Mouse (Mus musculus) hindbrain, embryonic 12.5 days (tissue): Measurements from ENCODE around the gene Gm39566. TPM values are rescaled to one million over a fixed set of nuclear protein-coding genes. Genes with fewer than 3 reads are reported as not detected.
"Not testable (repeated sequence)": the region's sequence is repeated elsewhere in the genome, so short reads cannot be mapped to it uniquely, and the experiment has no call there.

Source experiments
- ATAC-seq: fragments of 200-750 bp; cut with Nextera tagmentation; 2 replicates; pipeline ENCODE4 v1.8.0; 2017; ENCODE audit warnings: moderate TSS enrichment; ENCODE audit not compliant: low FRiP score
- H3K27ac ChIP-seq: fragments of 300-500 bp; sonication (generic); 2 replicates; pipeline ENCODE4 v1.5.1; 2016; ENCODE audit warnings: mild to moderate bottlenecking
- H3K27me3 ChIP-seq: fragments of 300-500 bp; sonication (generic); 2 replicates; pipeline ENCODE4 v1.6.1; 2016; ENCODE audit warnings: mild to moderate bottlenecking
- H3K36me3 ChIP-seq: fragments of 300-500 bp; sonication (generic); 2 replicates; pipeline ENCODE4 v1.6.1; 2016; ENCODE audit warnings: mild to moderate bottlenecking
- H3K4me1 ChIP-seq: fragments of 300-500 bp; sonication (generic); 2 replicates; pipeline ENCODE4 v1.6.1; 2016
- H3K4me2 ChIP-seq: fragments of 300-500 bp; sonication (generic); replicated peaks from 2 replicates; pipeline ENCODE4 v1.6.1; 2016; ENCODE audit warnings: mild to moderate bottlenecking
- H3K4me3 ChIP-seq: fragments of 300-500 bp; sonication (generic); 2 replicates; pipeline ENCODE4 v1.5.1; 2016; ENCODE audit warnings: mild to moderate bottlenecking
- H3K9ac ChIP-seq: fragments of 300-500 bp; sonication (generic); 2 replicates; pipeline ENCODE4 v1.6.1; 2016; ENCODE audit warnings: mild to moderate bottlenecking, moderate library complexity
- H3K9me3 ChIP-seq: fragments of 300-500 bp; sonication (generic); replicated peaks from 2 replicates; pipeline ENCODE4 v1.6.1; 2016; ENCODE audit warnings: mild to moderate bottlenecking
- WGBS: fragments of 180-500 bp; shearing (Covaris S2); methylation state at CpG from one replicate; pipeline ENCODE4 v1.1.7; 2016; 5-methylcytosine and 5-hydroxymethylcytosine counted together
- polyA plus RNA-seq: library from polyadenylated mRNA; unstranded; fragments of >200 nt; fragmentation: Nextera tagmentation; extraction: Ambion mirVana; gene quantifications from 2 replicates; pipeline ENCODE4 v1.2.1, GENCODE M21; 2016

Gene Gm39566
- polyA plus RNA-seq, result not detected in 2 replicates

DNA sequence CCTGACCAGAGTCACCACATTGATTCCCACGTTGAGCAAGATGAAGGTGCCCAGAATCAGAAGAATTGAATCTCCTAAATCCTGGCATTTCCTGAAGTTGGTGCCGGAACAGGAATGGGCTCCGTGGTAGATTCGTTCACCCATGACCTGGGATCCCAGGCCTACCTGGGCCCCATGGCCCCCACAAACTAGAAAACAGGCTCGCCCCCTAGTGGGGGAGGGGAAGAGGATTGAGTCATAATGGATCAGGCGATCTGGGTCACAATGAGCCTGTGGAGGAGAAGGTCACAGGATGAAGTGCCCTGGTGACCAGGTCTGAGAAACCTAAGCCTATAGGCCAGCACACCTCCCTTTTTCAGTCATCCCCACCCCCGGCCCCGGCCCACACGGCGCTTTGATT is at the start of gene Gm39566:
Gm39566 (minus strand) TSS at position 144 of the 400 bp plus-strand sequence.
- no peak within 1 kb of the TSS for H3K4me3 ChIP-seq
- H3K4me2 ChIP-seq, result no peak within 1 kb of the TSS
- 54% methylated on average over 10 of the region's 10 CpGs for WGBS
- H3K4me1 ChIP-seq, result no peaks in the 10 kb centered on the region
- no peak within 1 kb of the TSS for H3K27ac ChIP-seq
- no peak for ATAC-seq
- 0 out of 2 replicates have a peak, but pooled peaks cover 10% of the 10 kb centered on the region for H3K9me3 ChIP-seq
- H3K27me3 ChIP-seq, result no peaks in the 10 kb centered on the region
- H3K9ac ChIP-seq, result no peak within 1 kb of the TSS
- H3K36me3 ChIP-seq, result no peaks in the 10 kb centered on the region

DNA sequence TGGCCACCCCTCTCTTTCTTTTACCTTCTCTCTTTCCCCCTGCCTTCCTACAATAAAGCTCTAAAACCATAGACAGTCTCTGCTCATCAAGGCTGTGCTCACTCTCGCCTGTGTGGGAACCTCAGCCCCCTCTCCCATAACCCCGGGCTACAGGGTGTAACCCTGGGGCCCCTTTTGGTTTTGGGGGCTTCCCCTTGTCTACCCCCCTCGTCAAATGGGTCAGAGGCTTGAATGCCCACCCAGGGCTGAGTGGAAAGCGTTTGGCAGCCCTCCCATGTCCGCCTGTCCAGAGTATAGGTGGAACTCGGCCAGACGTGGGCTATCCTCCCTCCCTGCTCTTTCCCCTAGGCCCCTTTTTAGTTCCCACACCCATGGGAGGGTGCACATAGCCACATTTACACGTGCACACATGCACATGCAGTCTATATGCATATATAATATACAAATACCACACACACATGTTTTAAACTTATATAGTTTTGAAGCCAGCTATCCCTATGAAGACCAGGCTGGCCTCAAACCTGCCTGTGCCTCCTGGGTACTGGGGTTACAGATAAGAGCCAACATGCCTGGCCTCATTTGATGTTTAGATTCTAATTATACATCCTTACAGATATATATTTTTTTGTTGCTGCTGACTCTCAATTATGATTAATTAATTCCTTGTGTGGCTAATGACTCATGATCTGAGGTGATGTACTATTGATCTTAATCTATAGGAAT is 49.2 kb upstream of the Gm39566 start:
- H3K9ac ChIP-seq, result no peak overlapping the region
- H3K4me2 ChIP-seq, result no peak overlapping the region
- peaks cover 10% of the 10 kb centered on the region for H3K27me3 ChIP-seq
- H3K4me1 ChIP-seq, result no peaks in the 10 kb centered on the region
- 61% methylated on average over 8 of the region's 8 CpGs for WGBS
- H3K36me3 ChIP-seq, result no peaks in the 10 kb centered on the region
- H3K9me3 ChIP-seq, result no peaks in the 10 kb centered on the region
- ATAC-seq, result no peak
- no peak overlapping the region for H3K27ac ChIP-seq
- H3K4me3 ChIP-seq, result no peak overlapping the region

DNA sequence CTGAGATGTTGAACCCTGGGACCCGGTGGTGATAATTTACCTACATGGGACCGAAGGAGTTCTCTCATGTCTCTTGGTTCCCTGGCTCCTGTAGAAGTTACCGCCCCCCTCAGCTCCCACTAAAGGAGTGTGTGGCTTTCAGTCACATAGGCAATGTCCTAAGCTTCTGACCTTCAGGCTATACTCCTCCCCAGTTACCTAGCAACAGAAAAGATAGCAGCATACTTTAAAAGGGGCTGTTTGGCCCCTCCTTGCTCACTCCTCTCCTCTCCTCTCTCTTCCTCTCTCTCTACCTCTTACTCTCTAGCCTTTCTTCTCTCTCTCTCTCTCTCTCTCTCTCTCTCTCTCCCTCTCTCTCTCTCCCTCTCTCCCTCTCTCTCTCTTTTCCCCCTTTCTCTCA is 48.6 kb upstream of the Gm39566 start:
- peaks cover 15% of the 10 kb centered on the region for H3K27me3 ChIP-seq
- 78% methylated on average over 3 of the region's 3 CpGs for WGBS
- H3K4me2 ChIP-seq, ATAC-seq, H3K27ac ChIP-seq, H3K36me3 ChIP-seq, H3K9ac ChIP-seq, H3K4me3 ChIP-seq, H3K9me3 ChIP-seq, H3K4me1 ChIP-seq: not testable (repeated sequence)

DNA sequence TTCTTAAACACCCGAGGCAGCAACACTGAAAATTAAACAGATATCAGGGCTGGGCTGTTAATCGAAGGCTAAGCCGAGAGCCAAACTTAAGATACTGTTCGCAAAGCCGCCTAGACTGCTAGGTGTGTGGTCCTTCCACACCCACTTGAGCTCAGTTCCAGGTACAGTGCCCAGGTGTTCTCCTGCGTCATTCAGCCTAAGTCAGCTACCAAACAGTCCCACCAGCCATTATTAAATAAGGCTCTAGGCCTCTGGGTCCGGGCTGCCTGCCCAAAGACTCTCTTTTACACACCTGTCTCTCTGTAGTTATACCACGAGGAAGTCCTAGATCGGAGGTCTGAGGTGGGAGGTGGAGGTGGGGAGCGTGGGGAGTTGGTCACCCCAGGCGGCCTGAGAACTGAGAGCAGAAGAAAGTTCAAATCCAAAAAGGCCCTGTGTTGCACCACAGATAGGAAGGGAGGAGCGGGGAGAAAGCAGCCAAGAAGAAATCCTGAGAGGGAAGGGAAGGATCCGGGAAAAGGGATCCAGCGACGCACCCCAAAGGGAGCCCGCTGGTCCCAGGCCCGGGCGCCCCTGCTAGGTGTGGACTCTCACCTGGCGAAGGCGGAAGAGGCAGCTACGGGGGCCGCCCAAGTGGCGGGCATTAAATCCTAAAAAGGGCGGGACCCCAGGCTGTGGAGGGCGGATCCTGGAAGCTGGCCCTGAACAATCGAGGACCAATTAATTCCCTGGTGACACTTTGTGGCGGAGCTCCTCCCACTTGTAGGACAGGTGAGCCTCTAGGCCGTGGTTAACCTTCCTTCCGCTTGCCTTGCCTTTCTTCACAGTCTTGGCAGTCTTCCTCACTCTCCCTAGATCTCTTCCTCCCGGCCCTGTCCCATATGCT is 43.3 kb upstream of the Gm39566 start, which contains the start of gene Tnk1:
Tnk1 (minus strand) TSS at position 618 of the 886 bp plus-strand sequence.
- H3K4me2 ChIP-seq, result no peak within 1 kb of the TSS; the same call in 1 of the 2 replicates
- H3K27me3 ChIP-seq, result peaks cover 32% of the 10 kb centered on the region

DNA sequence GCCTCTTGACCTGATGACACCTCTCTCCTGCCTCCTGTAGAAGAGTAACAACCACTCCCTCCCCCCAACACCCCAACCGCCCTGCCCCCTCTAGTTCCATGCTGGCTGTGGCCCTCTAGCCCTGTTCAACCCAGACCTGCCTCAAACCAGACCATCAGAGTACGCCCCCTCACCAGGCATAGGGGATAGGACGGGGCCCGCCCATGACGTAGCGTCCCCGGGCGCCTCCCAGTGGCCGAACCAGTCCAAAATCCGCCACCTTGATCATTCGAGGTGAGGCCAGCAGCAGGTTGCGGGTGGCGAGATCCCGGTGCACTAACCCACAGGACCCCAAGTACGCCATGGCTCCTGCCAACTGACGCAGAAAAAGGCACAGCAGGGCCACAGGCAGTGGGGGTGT is 40.2 kb upstream of the Gm39566 start:
- H3K4me2 ChIP-seq, result no peak overlapping the region
- peaks cover 9% of the 10 kb centered on the region; the same call in 1 of the 2 replicates for H3K4me1 ChIP-seq

More for the DNA sequence above, 43.3 kb upstream of the Gm39566 start, which contains the start of gene Tnk1:
- Histone ChIP-seq H3K4me3 (no peak within 1 kb of the TSS), H3K9me3 (no peaks in the 10 kb centered on the region), H3K9ac (no peak within 1 kb of the TSS), H3K36me3 (no peaks in the 10 kb centered on the region), H3K4me1 (peaks cover 4% of the 10 kb centered on the region; the same call in 1 of the 2 replicates), H3K27ac (no peak within 1 kb of the TSS)
- WGBS, result 23% methylated on average over 30 of the region's 30 CpGs
- no peak for ATAC-seq

DNA sequence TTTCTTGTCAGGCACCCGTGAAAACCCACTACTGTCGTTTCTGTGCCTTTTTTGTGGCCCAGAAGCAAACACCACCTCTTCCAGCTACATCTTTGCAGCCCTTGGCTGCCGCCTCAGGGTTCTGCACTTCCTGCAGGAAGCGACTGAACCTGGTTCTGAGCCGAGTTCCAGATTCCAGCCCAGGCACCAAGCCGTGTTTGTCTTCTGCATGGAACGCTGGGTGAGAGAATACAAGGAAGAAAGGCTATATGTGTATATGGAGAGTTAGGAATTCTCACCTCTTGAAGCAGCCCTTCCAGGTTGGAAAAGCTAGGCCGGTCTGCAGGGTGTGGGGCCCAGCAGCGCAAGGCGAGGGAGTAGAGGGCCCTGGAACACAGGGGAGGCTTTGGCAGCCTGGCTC is 39.6 kb upstream of the Gm39566 start:
- peaks cover 9% of the 10 kb centered on the region; the same call in 1 of the 2 replicates for H3K4me1 ChIP-seq
- H3K27me3 ChIP-seq, result peaks cover 29% of the 10 kb centered on the region
- H3K4me2 ChIP-seq, result no peak overlapping the region
- H3K27ac ChIP-seq, result no peak overlapping the region
- H3K9ac ChIP-seq, result no peak overlapping the region
- ATAC-seq, result no peak
- H3K4me3 ChIP-seq, result no peak overlapping the region
- peaks cover 29% of the 10 kb centered on the region for H3K36me3 ChIP-seq
- no peaks in the 10 kb centered on the region for H3K9me3 ChIP-seq
- WGBS, result 85% methylated on average over 10 of the region's 10 CpGs

More for the DNA sequence above, 40.2 kb upstream of the Gm39566 start:
- 19% methylated on average over 16 of the region's 16 CpGs for WGBS
- no peak overlapping the region for H3K27ac ChIP-seq
- no peak overlapping the region for H3K4me3 ChIP-seq
- H3K9me3 ChIP-seq, result no peaks in the 10 kb centered on the region
- H3K36me3 ChIP-seq, result peaks cover 23% of the 10 kb centered on the region
- H3K27me3 ChIP-seq, result peaks cover 32% of the 10 kb centered on the region
- no peak overlapping the region for H3K9ac ChIP-seq
- ATAC-seq, result peak; percentile 57; the same call in 1 of the 2 replicates

DNA sequence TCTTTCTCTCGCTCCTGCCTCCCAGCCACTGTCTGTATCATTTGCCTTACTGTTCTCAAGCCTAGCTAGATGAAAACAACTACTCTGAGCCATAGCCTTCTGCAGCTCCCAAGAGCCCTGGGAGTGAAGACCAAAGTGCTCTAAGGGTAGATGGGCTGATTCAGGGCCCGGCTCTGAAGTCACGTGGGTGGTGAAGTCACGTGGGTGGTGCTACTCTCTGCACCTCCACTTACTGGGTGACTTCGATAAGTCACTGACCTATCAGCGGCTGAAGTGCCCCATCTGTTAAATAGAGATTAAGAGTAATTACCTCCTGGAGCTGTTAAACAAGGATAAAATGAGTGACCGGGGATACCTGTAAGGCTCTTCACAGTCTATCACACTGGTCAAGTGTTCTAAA is 38.9 kb upstream of the Gm39566 start:
- Histone ChIP-seq H3K4me2 (no peak overlapping the region), H3K36me3 (peaks cover 36% of the 10 kb centered on the region), H3K4me3 (no peak overlapping the region), H3K9ac (0 out of 2 replicates have a peak overlapping the region, but pooled peaks have one; percentile 18), H3K27ac (no peak overlapping the region), H3K4me1 (peaks cover 9% of the 10 kb centered on the region; the same call in 1 of the 2 replicates), H3K27me3 (peaks cover 24% of the 10 kb centered on the region), H3K9me3 (no peaks in the 10 kb centered on the region)
- WGBS, result 73% methylated on average over 7 of the region's 7 CpGs
- ATAC-seq, result no peak

DNA sequence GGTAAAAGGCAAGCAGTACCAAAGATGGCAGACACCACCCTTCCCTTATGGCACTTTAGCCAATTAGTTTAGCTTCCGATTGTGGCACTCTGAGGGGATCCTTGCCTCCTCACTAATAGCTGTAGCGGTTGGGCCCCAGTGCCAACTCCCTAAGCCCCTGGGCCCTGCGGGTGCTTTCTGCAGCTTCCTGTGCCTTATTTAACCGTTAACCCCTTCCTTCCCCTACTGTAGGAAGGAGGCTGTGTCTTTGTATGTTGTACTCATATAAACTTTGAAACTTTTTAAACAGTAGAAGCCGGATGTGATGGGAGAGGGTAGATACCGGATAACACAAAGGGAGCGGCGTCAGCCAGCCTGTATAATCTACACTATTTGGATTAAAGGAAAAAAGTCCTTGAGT is 35.7 kb upstream of the Gm39566 start:
- WGBS, result 79% methylated on average over 8 of the region's 8 CpGs
- no peak overlapping the region for H3K27ac ChIP-seq
- H3K9me3 ChIP-seq, result no peaks in the 10 kb centered on the region
- no peak for ATAC-seq
- H3K9ac ChIP-seq, result no peak overlapping the region
- peaks cover 31% of the 10 kb centered on the region for H3K4me1 ChIP-seq
- no peaks in the 10 kb centered on the region for H3K27me3 ChIP-seq
- H3K36me3 ChIP-seq, result peaks cover 46% of the 10 kb centered on the region
- no peak overlapping the region for H3K4me2 ChIP-seq
- H3K4me3 ChIP-seq, result no peak overlapping the region

DNA sequence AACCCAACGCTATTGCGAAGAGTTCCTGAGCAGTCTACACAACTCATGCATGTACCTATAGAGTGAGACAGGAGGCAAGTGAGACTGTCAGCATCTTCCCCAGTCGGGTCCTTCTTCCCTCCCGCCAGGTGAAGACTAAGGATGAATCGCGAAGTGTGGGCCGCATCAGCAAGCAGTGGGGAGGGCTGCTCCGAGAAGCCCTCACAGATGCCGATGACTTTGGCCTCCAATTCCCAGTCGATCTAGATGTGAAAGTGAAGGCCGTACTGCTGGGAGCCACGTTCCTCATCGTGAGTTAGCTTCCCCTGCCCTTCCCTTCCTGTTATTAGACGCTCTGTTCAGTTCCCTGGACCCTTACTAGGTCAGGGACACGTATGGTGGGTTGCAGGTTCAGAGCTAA is 34.8 kb upstream of the Gm39566 start:
- Histone ChIP-seq H3K4me3 (no peak overlapping the region), H3K27ac (no peak overlapping the region), H3K9me3 (no peaks in the 10 kb centered on the region), H3K4me2 (no peak overlapping the region), H3K36me3 (peaks cover 46% of the 10 kb centered on the region), H3K4me1 (peaks cover 34% of the 10 kb centered on the region), H3K9ac (no peak overlapping the region), H3K27me3 (no peaks in the 10 kb centered on the region)
- no peak for ATAC-seq
- WGBS, result 92% methylated on average over 15 of the region's 15 CpGs

DNA sequence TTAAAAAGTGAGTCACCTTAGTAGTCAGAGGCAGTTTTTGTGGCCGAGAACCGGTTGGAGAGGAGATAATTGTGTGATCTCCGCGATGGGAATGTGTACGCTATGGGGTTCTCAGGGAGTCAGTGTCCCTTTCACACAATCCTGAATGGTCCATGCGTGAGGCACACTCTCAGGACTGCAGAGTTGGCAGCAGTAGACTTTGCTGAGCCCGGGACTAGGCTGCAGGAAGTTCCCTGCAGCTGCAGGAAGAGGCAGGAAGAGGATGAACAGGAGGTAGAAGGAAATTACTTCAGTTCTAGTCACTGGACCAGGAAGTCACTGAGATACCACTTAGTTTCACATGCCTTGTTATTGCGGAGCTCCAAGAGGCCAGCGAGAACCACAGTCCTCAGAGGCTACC is 34.0 kb upstream of the Gm39566 start:
- no peak overlapping the region for H3K9ac ChIP-seq
- H3K4me3 ChIP-seq, result no peak overlapping the region
- H3K36me3 ChIP-seq, result peaks cover 46% of the 10 kb centered on the region
- WGBS, result 94% methylated on average over 9 of the region's 9 CpGs
- no peak overlapping the region for H3K4me2 ChIP-seq
- peaks cover 34% of the 10 kb centered on the region for H3K4me1 ChIP-seq
- no peak overlapping the region for H3K27ac ChIP-seq
- H3K27me3 ChIP-seq, result no peaks in the 10 kb centered on the region
- H3K9me3 ChIP-seq, result no peaks in the 10 kb centered on the region
- ATAC-seq, result no peak

DNA sequence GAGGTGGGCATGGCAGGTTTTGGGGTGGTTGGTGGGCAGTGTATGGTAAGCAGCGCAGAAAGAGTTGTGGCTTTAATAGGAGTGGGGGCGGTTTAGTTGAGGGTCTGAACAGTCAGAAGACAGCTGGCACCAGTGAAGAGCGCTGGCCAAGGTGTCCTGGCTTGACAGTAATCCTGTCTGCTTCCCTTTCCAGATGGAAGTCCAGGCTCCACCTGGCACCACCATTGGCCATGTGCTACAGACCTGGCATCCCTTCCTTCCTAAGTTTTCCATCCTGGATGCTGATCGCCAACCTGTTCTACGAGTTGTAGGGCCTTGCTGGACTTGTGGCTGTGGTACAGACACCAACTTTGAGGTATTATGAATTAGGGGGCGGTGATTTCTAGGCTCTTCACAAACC is 32.9 kb upstream of the Gm39566 start:
- H3K4me2 ChIP-seq, result peak overlapping the region; percentile 77
- H3K9me3 ChIP-seq, result no peaks in the 10 kb centered on the region
- H3K9ac ChIP-seq, result no peak overlapping the region; the same call in 1 of the 2 replicates
- peaks cover 46% of the 10 kb centered on the region for H3K36me3 ChIP-seq
- H3K27me3 ChIP-seq, result no peaks in the 10 kb centered on the region
- H3K4me1 ChIP-seq, result peaks cover 32% of the 10 kb centered on the region
- no peak for ATAC-seq
- 98% methylated on average over 6 of the region's 6 CpGs for WGBS
- H3K27ac ChIP-seq, result 0 out of 2 replicates have a peak overlapping the region, but pooled peaks have one; percentile 97
- peak overlapping the region; percentile 71 for H3K4me3 ChIP-seq
